Mouse (Mus musculus): ENCODE data around the gene Myo18a. TPM values are rescaled to one million over a fixed set of nuclear protein-coding genes. Genes with fewer than 3 reads are reported as not detected.

The Myo18a gene
- polyA plus RNA-seq, 1 experiment from 2014 or later: 30.0 TPM

DNA sequence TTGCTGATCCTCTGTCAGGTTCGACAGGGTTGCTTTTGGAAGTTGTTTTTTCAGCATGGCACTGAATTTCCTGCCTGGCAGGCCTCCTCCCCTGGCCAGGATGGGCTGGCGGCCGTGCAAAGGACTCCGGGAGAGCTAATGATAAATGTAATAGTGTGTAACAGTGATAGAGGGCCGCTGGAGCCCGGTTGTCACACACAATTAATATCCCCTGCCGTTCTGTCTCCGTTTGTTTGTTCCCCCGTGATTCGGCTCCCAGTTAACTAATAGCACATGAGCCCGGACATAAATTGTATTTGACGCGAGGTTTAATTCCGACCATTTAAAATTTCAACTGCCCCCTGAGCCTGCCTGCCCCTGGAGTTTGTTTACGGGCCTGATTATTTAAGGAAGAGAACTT lies 92.3 kb downstream of the Myo18a start:
- Histone ChIP-seq H3K27ac (ENCODE audit: low read depth, low read length) (peak overlapping the region; percentile 65), H3K9ac (ENCODE audit: low read length) (peak overlapping the region; percentile 38; the same call in 1 of the 2 replicates), H3K36me3 (ENCODE audit: control insufficient read depth, insufficient read depth, low read length) (peaks cover 40% of the 10 kb centered on the region), H3K4me2 (ENCODE audit: low read length) (no peak overlapping the region), H3K4me1 (ENCODE audit: control insufficient read depth, insufficient read depth, low read length) (peaks cover 36% of the 10 kb centered on the region), H3K27me3 (replicated peaks; ENCODE audit: control insufficient read depth, insufficient read depth, low read length) (no peaks in the 10 kb centered on the region), H3K9me3 (replicated peaks; ENCODE audit: control insufficient read depth, low read length) (no peaks in the 10 kb centered on the region), H3K4me3 (ENCODE audit: low read depth, low read length) (no peak overlapping the region)
- ATAC-seq: no peak
- 48% methylated on average over 15 of the region's 15 CpGs for WGBS
- no peak for DNase-seq (ENCODE audit: low spot score)

DNA sequence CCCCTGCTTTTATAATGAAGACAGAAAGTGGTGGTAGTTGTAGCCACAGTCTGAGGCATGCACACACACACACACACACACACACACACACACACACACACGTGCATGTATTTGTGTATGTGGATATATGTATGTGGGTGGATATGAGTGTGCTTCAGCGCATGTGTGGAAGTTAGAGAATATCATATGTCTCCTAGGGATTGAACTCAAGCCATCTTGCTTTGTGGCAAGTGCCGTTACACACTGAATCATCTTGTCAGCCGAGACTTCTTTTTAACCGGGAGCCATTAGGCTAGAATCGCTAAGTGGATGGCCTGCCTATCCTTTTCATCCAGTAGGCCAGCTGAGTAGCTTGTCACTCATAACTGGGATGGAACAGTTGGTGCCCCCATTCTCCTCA lies 94.0 kb downstream of the Myo18a start:
- Histone ChIP-seq H3K27ac (ENCODE audit: low read depth, low read length) (0 out of 2 replicates have a peak overlapping the region, but pooled peaks have one; percentile 11), H3K4me3 (ENCODE audit: low read depth, low read length) (no peak overlapping the region), H3K4me1 (ENCODE audit: control insufficient read depth, insufficient read depth, low read length) (peaks cover 35% of the 10 kb centered on the region), H3K9me3 (replicated peaks; ENCODE audit: control insufficient read depth, low read length) (no peaks in the 10 kb centered on the region), H3K27me3 (replicated peaks; ENCODE audit: control insufficient read depth, insufficient read depth, low read length) (no peaks in the 10 kb centered on the region), H3K9ac (ENCODE audit: low read length) (no peak overlapping the region), H3K4me2 (ENCODE audit: low read length) (no peak overlapping the region), H3K36me3 (ENCODE audit: control insufficient read depth, insufficient read depth, low read length) (peaks cover 37% of the 10 kb centered on the region)
- DNase-seq (ENCODE audit: low spot score): no peak
- WGBS: 85% methylated on average over 6 of the region's 6 CpGs
- no peak for ATAC-seq

DNA sequence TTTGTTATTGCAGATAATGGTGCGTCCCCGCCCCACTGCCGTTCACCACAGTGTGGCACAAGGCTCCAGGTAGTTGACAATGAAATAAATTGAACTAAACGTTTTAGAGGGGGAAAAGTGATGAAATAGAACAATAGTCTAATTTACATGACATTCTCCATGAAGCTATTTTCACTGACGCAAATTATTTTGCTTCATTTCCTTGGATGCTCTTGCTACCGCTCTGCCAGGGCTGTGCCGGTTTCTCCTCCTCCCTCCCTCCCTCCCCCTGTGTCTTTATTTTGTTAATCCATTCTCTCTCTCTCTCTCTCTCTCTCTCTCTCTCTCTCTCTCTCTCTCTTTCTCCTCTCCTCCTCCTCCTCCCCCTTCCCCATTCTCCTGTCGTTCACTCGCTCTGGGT lies 95.5 kb downstream of the Myo18a start:
- 10% methylated on average over 9 of the region's 9 CpGs for WGBS
- ATAC-seq (peak; percentile 35; the same call in 1 of the 2 replicates), DNase-seq (ENCODE audit: low spot score) (peak; percentile 71)
- Histone ChIP-seq H3K9ac (ENCODE audit: low read length) (peak overlapping the region; percentile 32; the same call in 1 of the 2 replicates), H3K4me1 (ENCODE audit: control insufficient read depth, insufficient read depth, low read length) (peaks cover 38% of the 10 kb centered on the region), H3K27me3 (replicated peaks; ENCODE audit: control insufficient read depth, insufficient read depth, low read length) (no peaks in the 10 kb centered on the region), H3K27ac (ENCODE audit: low read depth, low read length) (peak overlapping the region; percentile 80), H3K36me3 (ENCODE audit: control insufficient read depth, insufficient read depth, low read length) (peaks cover 25% of the 10 kb centered on the region), H3K4me3 (ENCODE audit: low read depth, low read length) (no peak overlapping the region), H3K9me3 (replicated peaks; ENCODE audit: control insufficient read depth, low read length) (no peaks in the 10 kb centered on the region), H3K4me2 (ENCODE audit: low read length) (no peak overlapping the region)

DNA sequence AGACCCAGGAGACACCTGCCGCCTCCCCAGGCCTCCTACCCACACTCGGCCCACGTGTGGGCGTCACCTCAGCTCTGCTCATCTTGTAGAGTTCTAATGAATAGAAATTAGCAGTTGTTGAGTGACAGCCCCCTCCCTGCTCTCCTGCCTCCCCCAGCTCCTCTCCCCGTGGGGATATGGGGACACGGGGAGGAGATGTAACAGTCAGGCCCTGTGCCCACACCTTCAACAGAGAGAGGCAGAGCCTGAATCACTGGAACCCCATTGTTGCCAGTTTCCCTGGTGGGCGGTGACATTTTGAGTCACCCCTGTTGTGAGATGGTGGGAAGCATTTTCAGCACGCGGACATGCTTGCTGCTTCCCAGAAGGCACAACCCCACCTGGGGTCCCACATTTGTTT lies 97.9 kb downstream of the Myo18a start:
- 60% methylated on average over 9 of the region's 9 CpGs for WGBS
- Histone ChIP-seq H3K9me3 (replicated peaks; ENCODE audit: control insufficient read depth, low read length) (no peaks in the 10 kb centered on the region), H3K4me2 (ENCODE audit: low read length) (no peak overlapping the region), H3K27me3 (replicated peaks; ENCODE audit: control insufficient read depth, insufficient read depth, low read length) (no peaks in the 10 kb centered on the region), H3K9ac (ENCODE audit: low read length) (no peak overlapping the region), H3K4me3 (ENCODE audit: low read depth, low read length) (no peak overlapping the region), H3K36me3 (ENCODE audit: control insufficient read depth, insufficient read depth, low read length) (peaks cover 26% of the 10 kb centered on the region), H3K27ac (ENCODE audit: low read depth, low read length) (no peak overlapping the region), H3K4me1 (ENCODE audit: control insufficient read depth, insufficient read depth, low read length) (peaks cover 48% of the 10 kb centered on the region)
- no peak for DNase-seq (ENCODE audit: low spot score)
- no peak for ATAC-seq

DNA sequence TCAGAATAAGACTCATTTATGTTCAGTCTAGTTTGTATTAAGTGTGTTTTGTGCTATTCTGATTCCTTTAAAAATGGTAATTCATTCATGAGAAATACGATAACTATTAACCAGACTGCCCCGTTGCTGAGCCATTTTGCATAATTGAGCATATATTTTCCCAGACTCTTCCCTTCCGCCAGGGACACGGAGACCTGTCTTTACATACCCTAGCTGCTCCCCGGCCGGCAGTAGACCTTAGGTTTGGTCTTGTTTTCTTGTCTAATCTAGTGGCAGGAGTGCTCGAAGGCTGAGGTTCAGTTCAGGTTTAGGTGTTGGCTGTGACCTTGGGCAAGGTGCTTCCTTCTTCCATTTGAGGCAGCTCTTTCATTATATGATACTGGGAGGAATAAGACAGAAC lies 99.8 kb downstream of the Myo18a start:
- ATAC-seq: no peak
- no peak overlapping the region for H3K9ac ChIP-seq (ENCODE audit: low read length)
- no peak overlapping the region for H3K4me3 ChIP-seq (ENCODE audit: low read depth, low read length)
- H3K36me3 ChIP-seq (ENCODE audit: control insufficient read depth, insufficient read depth, low read length): peaks cover 20% of the 10 kb centered on the region
- peaks cover 60% of the 10 kb centered on the region for H3K4me1 ChIP-seq (ENCODE audit: control insufficient read depth, insufficient read depth, low read length)
- WGBS: 71% methylated on average over 7 of the region's 7 CpGs
- no peak for DNase-seq (ENCODE audit: low spot score)
- H3K9me3 ChIP-seq (replicated peaks; ENCODE audit: control insufficient read depth, low read length): no peaks in the 10 kb centered on the region
- H3K27me3 ChIP-seq (replicated peaks; ENCODE audit: control insufficient read depth, insufficient read depth, low read length): no peaks in the 10 kb centered on the region
- no peak overlapping the region for H3K27ac ChIP-seq (ENCODE audit: low read depth, low read length)
- no peak overlapping the region for H3K4me2 ChIP-seq (ENCODE audit: low read length)

DNA sequence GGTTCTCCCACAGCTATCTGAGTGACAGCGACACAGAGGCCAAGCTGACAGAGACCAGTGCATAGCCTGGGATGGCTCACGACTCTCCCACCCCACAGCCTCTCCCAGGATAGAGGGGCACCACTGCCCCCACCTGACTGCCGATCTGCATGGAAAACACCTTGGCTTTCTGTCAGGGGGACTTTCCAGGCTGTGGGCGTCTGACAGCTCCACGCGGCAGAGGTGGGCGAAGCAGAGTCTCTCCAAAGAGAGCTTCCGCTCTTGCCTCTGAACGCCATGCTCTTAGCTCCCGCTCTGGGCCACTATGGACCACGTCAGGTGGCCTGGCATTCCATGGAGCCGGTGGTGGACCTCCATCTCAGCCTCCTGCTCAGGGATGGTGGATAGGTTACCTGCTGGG lies 101.7 kb downstream of the Myo18a start:
- 62% methylated on average over 12 of the region's 12 CpGs for WGBS
- Histone ChIP-seq H3K9me3 (replicated peaks; ENCODE audit: control insufficient read depth, low read length) (no peaks in the 10 kb centered on the region), H3K36me3 (ENCODE audit: control insufficient read depth, insufficient read depth, low read length) (peaks cover 19% of the 10 kb centered on the region), H3K9ac (ENCODE audit: low read length) (no peak overlapping the region), H3K4me2 (ENCODE audit: low read length) (no peak overlapping the region), H3K4me1 (ENCODE audit: control insufficient read depth, insufficient read depth, low read length) (peaks cover 58% of the 10 kb centered on the region), H3K27me3 (replicated peaks; ENCODE audit: control insufficient read depth, insufficient read depth, low read length) (no peaks in the 10 kb centered on the region), H3K4me3 (ENCODE audit: low read depth, low read length) (no peak overlapping the region), H3K27ac (ENCODE audit: low read depth, low read length) (peak overlapping the region; percentile 59; the same call in 1 of the 2 replicates)
- DNase-seq (ENCODE audit: low spot score): no peak
- no peak for ATAC-seq

DNA sequence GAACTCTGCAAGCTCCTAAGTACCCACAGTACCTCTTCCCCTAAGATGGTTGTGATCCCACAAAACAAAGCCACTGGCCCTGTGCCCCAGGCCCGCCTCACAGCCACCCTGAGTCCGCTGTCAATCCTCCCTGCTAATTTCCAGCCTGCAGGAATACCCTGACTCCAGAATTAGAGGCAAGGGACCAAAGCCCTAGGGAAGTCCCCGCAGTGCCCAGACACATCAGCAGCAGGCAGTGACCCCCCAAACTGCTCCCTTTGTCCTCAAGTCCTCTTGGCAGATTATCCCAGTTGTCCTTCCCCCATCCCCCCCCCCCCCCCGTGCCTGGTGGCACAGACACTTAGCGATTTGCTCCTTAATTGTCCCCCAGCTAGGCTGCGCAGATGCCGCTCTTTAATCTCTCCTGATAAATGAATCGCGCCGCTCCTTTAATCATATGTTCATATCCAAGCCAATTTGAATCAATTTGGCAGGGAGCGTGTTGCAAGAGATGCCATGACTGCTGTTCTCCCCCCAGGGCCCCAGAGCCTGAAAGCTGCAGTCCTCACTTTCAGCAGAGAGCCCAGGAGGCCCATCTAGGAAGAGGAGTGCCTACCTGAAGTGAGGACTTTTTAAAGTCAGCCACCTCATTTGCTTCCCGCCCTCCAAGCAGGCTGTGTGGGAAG lies 104.5 kb downstream of the Myo18a start:
- no peaks in the 10 kb centered on the region for H3K9me3 ChIP-seq (replicated peaks; ENCODE audit: control insufficient read depth, low read length)
- H3K9ac ChIP-seq (ENCODE audit: low read length): peak overlapping the region; percentile 9
- peaks cover 7% of the 10 kb centered on the region; the same call in 1 of the 2 replicates for H3K36me3 ChIP-seq (ENCODE audit: control insufficient read depth, insufficient read depth, low read length)
- peak overlapping the region; percentile 23 for H3K4me2 ChIP-seq (ENCODE audit: low read length)
- 3% methylated on average over 10 of the region's 12 CpGs for WGBS
- DNase-seq (ENCODE audit: low spot score) (peak; percentile 94), ATAC-seq (peak; percentile 57)
- no peak overlapping the region for H3K4me3 ChIP-seq (ENCODE audit: low read depth, low read length)
- peak overlapping the region; percentile 93 for H3K27ac ChIP-seq (ENCODE audit: low read depth, low read length)
- H3K27me3 ChIP-seq (replicated peaks; ENCODE audit: control insufficient read depth, insufficient read depth, low read length): no peaks in the 10 kb centered on the region
- H3K4me1 ChIP-seq (ENCODE audit: control insufficient read depth, insufficient read depth, low read length): peaks cover 58% of the 10 kb centered on the region

DNA sequence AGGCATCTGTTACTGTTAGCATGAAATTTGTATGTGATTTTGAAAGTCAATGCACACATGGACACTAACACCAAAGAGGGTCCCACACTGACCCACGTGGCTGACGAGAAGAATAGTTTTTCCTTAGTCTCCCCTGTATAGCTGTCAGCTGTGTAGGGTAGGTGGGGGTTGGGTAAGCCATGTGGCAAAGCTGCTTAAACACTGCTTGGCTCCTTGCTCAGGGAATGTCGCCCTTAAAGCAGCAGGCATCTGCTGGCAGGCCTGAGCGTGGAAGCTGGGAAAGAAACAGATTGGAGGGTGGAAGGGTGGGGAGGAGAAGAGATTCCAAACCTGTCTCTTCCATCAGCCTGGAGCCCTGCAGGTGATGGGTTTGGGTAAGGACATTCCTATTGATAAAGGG lies 108.4 kb downstream of the Myo18a start:
- DNase-seq (ENCODE audit: low spot score): peak; percentile 90
- Histone ChIP-seq H3K9ac (ENCODE audit: low read length) (no peak overlapping the region), H3K36me3 (ENCODE audit: control insufficient read depth, insufficient read depth, low read length) (no peaks in the 10 kb centered on the region), H3K4me1 (ENCODE audit: control insufficient read depth, insufficient read depth, low read length) (peaks cover 76% of the 10 kb centered on the region), H3K27me3 (replicated peaks; ENCODE audit: control insufficient read depth, insufficient read depth, low read length) (no peaks in the 10 kb centered on the region), H3K4me2 (ENCODE audit: low read length) (no peak overlapping the region), H3K4me3 (ENCODE audit: low read depth, low read length) (no peak overlapping the region), H3K27ac (ENCODE audit: low read depth, low read length) (peak overlapping the region; percentile 74; the same call in 1 of the 2 replicates), H3K9me3 (replicated peaks; ENCODE audit: control insufficient read depth, low read length) (no peaks in the 10 kb centered on the region)
- ATAC-seq: peak; percentile 66; the same call in 1 of the 2 replicates
- 12% methylated on average over 4 of the region's 4 CpGs for WGBS

DNA sequence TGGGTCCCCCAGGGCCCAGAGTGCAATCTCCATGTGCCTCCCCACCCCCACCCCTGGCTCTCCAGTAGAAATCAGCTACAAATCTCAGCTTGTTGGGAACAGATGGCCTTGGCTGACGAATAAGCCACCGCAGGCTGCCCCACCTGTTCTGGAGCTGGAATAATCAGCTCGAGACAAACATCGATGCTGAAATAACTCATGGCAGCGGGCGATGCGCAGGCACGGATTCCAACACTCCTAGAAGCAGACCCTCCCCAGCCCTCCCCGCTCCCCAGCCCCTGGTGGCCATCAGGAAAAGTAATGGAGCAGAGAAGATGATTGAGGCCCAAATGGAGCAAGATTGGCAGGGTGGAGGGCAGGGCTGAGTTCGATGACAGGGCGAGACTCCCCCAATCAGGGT lies 109.2 kb downstream of the Myo18a start:
- H3K27ac ChIP-seq (ENCODE audit: low read depth, low read length): peak overlapping the region; percentile 76
- ATAC-seq (0 out of 2 replicates have a peak, but pooled peaks have one; percentile 33), DNase-seq (ENCODE audit: low spot score) (peak; percentile 90)
- H3K4me2 ChIP-seq (ENCODE audit: low read length): peak overlapping the region; percentile 34; the same call in 1 of the 2 replicates
- H3K36me3 ChIP-seq (ENCODE audit: control insufficient read depth, insufficient read depth, low read length): no peaks in the 10 kb centered on the region
- H3K4me3 ChIP-seq (ENCODE audit: low read depth, low read length): no peak overlapping the region
- no peak overlapping the region for H3K9ac ChIP-seq (ENCODE audit: low read length)
- peaks cover 76% of the 10 kb centered on the region for H3K4me1 ChIP-seq (ENCODE audit: control insufficient read depth, insufficient read depth, low read length)
- no peaks in the 10 kb centered on the region for H3K27me3 ChIP-seq (replicated peaks; ENCODE audit: control insufficient read depth, insufficient read depth, low read length)
- 7% methylated on average over 11 of the region's 11 CpGs for WGBS
- no peaks in the 10 kb centered on the region for H3K9me3 ChIP-seq (replicated peaks; ENCODE audit: control insufficient read depth, low read length)

All from forebrain, embryonic 14.5 days (tissue).